Mouse (Mus musculus) right cerebral cortex, adult 2 months (tissue): Measurements from ENCODE around the gene Pcgf2.
A peak's percentile ranks its signal among the peaks of the same experiment; 100 is the strongest.

Experiments
- DNase-seq, 2 experiments: peaks; one replicate each; pipeline ENCODE4 v3.0.0; 2021 to 2022; ENCODE audit warnings: low spot score in 2 of 2

The Pcgf2 gene

DNA sequence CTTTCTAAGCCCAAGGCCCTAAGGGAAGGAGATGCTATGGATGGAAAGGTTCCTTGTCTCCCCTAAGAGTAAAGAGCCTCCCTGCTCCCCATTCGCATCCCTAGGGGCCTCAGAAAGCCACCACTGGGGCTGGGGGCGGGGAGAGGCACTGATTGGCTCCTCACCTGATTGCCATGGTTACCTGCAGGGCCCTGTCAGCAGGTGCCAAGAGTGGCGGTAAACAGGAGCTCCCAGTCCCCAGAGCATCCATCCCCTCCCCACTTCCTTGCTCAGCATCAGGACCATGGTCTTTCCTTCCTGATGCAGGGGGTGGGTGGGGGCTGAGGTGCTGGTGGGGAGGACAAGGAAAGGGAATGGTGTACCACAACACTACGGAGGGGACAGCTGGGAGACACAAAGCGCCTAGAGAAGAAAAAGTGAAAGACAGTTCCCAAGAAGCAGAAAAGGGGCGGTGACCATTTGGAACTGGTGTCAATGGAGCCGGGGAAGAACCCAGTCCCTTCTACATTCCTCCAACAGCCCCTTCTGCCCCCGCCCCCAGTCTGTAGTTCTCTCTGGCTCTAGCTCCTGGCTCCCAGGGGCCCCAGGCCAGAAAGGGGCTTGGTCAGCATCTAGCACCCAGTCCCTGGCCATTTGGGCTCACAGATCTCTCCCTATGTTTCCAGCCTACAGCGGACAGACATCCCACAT, 4.4 kb downstream of the Pcgf2 start:
- no peak for DNase-seq

DNA sequence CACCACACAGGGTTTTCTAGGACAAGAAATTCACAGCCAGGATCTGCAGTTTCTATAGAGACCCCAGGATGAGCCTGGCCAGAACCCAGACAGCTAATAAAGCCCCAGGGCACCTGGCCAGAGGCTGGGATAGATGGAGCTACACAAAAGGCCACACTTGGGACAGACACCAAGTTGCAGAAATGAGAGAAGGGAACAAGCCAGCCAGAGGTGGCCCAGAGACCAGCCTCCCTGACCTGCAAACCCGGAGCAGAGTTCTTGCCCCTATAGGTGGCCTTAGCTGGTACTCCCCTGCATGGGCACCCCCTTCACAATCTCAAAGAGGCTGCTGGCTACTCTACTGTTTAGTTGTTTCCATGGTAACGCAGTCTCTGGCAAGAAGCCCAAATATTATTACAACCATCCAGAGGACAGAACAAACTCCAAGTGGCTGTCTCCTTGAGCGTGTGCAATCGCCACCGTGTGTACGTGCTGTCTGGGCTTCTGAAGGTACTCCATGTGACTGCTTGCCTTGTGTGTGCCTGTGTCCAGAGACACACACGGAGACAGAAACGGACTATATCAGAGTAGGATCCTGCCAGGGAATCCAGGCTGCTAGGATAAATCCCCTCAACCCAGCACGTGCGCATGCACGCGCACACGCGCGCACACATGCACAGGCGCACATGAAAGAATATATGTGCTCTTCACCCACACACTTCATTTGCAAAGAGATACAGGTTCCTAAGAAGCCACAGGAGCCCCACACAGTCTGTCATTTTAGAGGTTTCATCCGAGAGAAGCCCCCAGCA, 5.2 kb downstream of the Pcgf2 start:
- DNase-seq, result peak in 1 of 2 experiments; percentile 64

DNA sequence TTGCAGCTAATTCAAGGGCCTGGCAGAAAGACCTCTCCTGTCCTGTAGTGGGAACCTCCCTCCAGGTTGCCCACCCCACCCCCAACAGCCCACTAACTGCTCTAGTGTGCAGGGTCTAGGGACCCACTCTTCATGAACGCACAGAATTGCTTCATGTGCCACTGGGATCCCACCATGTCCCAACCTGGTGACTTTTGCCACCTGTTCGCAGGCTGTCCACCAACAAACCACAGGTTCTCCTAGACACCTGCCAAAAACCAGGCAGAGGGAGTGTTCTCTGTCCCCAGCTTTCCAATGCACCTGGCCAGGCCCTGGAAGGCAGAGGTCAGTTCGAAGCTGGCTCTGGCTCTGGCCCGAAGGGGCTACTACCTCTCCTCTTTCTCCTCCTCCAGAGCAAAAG, 5.9 kb downstream of the Pcgf2 start:
- DNase-seq, result no peak

- peak in 1 of 2 experiments; percentile 54 for DNase-seq
Measured at GRCm38 (mm10) chr11:97689861-97690260, 10.4 kb downstream of the Pcgf2 start.

DNA sequence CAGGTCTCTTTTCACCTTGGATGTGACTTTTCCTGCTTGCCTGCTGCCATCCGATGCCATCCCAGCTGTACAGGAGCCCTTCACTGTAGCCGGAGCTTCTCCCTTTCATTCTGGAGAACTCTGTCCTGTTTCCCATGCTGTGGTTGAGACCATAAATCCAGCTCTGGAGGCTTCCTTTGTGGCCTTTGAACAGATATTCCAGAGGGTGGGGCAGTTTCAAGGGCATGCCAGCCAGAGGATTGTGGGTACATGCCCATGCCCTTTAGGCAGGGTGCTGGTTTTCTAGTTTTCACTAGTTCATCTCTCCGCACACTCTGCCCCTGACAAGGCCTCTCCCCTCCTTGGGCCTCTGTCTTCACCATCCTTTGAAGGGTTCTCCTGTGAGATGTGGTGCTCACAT, 13.2 kb downstream of the Pcgf2 start:
- DNase-seq, result no peak

DNA sequence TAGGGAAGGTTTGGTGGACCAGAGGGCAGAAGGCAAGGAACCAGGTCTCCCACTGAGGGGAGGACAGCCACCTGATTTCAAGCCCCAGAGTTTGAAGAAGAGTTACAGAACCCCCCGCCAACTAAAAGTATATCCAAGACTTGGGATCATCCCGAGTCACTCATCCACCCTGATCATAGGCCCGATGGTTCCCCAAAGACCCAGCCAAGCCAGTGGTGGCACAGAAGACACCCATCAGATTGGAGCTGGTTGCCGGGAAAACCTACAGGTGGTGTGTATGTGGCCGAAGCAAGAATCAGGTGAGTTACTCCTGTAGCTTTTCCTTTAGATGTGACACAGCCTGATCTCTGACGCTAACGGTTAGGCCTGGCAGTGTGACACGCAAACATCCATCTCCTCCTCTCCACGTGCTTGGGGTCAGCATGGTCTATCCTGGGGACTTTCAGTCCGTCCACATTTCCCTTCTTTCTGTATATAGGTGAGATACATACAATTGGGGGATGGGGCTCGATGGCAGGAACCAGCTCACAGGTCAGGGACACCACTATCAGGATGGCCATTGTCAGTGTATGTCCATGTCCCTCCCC, 13.9 kb downstream of the Pcgf2 start:
- DNase-seq, result no peak

- peak; percentile 83 to 86 for DNase-seq
Measured at GRCm38 (mm10) chr11:97685613-97686321, 14.5 kb downstream of the Pcgf2 start, which contains the start of gene Cisd3. Gene Cisd3 (plus strand): TSS chr11:97685826.

- DNase-seq, result no peak
Measured at GRCm38 (mm10) chr11:97684766-97685165, 15.5 kb downstream of the Pcgf2 start.

- no peak for DNase-seq
Measured at GRCm38 (mm10) chr11:97684063-97684680, 16.1 kb downstream of the Pcgf2 start.

GRCm38 (mm10) chr11:97682504-97683055, 17.7 kb downstream of the Pcgf2 start:
- DNase-seq, result no peak

GRCm38 (mm10) chr11:97680430-97680829, 19.9 kb downstream of the Pcgf2 start:
- DNase-seq, result no peak

GRCm38 (mm10) chr11:97678301-97678700, 22.0 kb downstream of the Pcgf2 start:
- no peak for DNase-seq

DNA sequence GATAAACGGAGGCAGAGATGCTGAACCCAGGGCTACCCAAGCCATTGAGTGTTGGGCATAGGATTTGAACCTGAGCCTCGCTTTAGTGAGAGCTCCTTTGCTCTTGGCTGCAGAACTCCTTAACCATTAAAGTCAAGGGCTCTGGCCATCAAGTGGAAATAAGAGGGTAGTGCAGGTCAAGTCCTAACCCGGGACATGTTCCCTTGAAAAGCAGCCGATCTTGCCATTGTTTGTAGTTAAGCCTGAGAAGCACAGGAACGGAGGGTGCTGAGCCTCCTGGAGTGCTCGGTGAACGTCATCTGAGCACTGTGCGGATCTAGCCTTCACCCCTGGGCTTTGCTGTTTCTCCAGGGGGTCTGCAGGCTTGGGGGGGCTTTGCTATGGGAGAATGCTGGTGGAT, 22.5 kb downstream of the Pcgf2 start:
- no peak for DNase-seq

GRCm38 (mm10) chr11:97677381-97677780, 22.9 kb downstream of the Pcgf2 start:
- DNase-seq, result no peak

GRCm38 (mm10) chr11:97676050-97676754, 24.1 kb downstream of the Pcgf2 start:
- DNase-seq, result no peak

DNA sequence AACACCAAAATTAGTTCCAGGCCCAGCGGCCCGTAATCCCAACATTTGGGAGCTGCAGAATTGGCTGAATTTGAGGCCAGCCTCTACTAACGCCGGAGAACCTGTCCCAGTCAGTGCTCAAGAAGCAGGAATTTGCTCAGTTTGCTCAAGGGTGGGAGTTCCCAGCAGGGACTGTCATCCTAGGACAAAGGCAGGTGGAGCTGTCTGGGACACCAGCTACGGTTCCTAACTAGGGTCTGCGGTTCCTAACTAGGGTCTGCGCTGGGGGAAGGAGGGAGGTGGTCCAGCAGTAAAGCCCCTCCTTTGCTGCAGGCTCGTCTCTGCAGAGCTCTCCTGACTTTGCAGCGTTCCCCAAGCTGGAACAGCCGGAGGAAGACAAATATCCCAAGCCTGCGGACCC, 27.1 kb downstream of the Pcgf2 start:
- no peak for DNase-seq

- no peak for DNase-seq
Measured at GRCm38 (mm10) chr11:97671177-97671527, 29.1 kb downstream of the Pcgf2 start.

DNA sequence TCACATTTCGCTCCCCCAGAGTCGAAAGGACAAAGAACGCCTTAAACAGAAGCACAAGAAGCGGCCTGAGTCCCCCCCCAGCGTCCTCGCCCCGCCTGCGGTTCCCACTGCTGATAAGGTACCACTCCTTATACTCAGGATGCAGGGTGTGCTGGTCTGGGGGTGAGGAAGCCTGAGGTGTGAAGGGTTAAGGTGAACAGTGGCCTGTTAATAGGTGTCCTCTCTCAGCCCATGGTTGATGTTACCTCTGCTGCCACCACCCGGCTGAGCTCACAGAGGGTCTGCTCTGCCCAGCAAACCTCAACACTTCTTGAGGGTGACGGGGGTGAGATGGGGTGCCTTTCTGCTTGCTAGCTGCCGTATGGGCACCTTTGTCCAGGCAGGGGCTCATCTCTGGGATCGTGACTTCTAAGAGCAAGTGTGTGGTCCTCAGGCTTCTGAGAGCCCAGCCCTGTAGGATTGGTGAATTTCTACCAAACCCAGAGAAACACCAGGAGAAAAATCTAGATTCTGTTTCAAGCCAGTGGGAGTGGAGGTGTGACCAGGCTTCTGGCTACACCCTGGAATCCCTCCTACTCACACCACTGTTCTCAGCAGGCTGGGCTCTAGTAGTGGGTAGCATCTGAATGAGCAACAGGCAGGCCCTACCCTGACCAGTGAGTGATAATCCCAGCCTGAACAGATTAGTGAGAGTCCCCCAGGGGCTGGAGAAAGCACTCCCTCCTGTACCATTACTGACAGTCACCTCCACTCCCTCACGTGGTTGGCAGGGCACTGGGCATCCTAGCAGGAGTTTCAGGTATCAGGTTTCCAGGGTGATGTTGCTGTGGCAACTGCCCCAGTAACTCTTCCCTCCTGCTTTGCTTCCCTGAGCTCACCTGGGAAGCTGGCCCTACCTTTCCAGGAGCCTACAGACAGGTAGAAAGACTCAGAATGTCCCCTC, 29.8 kb downstream of the Pcgf2 start:
- peak in 1 of 2 experiments; percentile 50 for DNase-seq

- DNase-seq, result peak; percentile 40 to 52
Measured at GRCm38 (mm10) chr11:97669829-97670228, 30.5 kb downstream of the Pcgf2 start.

GRCm38 (mm10) chr11:97669268-97669667, 31.0 kb downstream of the Pcgf2 start:
- DNase-seq, result no peak
